Mouse (Mus musculus) bone marrow macrophage, adult 2 months (primary cell): ENCODE results near the gene Angptl4.
A peak's percentile ranks its signal among the peaks of the same experiment; 100 is the strongest.

Experiments
- CTCF ChIP-seq: IDR thresholded peaks from 2 replicates; pipeline ENCODE4 v1.5.1; 2012; ENCODE audit warnings: low read depth, mild to moderate bottlenecking, low read length, moderate library complexity
- POLR2A ChIP-seq: IDR thresholded peaks from 2 replicates; pipeline ENCODE4 v1.6.1; 2012; ENCODE audit warnings: mild to moderate bottlenecking, low read depth, low read length, borderline replicate concordance

DNA sequence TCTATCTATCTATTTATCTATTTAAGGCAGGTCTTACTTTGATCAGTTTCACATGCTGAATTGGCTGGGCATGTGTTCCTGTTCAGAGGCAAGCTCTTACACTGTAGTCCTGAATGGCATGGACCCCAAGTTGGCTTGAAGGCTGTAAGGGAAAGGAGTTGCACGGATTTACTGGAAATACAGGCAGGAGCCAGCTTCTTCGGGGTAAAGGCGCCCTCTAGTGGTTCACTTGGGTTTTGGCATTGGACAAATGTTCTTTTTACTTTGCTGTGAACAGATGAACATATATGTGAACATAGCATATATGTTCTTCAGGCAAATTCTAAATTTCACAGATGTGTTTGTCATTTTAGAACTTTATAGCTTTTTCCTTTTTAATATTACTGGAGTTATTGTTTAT is 45.2 kb upstream of the Angptl4 start:
- no peak for TF ChIP-seq POLR2A
- peak; percentile 55 for TF ChIP-seq CTCF
